ENCODE assay signal across 9 mouse cellular contexts in genomic region chr4:43508666-43508997, GRCm38 (mm10). TPM values are rescaled to one million over a fixed set of nuclear protein-coding genes. Genes with fewer than 3 reads are reported as not detected.
DNase-seq lines count a peak whose midpoint lies in the region; ATAC-seq lines count a peak whose summit lies in the region.
"Had no signal": no experiment of that assay in that cellular context is flagged by ENCODE, and none has a peak within 500 bp of the region (broad histone marks: within the 10 kb centered on the region; RNA-seq: fewer than 3 reads in every experiment).

No protein-coding gene starts in this region.

- DNase-seq in ovary, adult 18-20 months (ENCODE audit: low spot score) = peak; percentile 66
- DNase-seq in ovary, postnatal 10 days (ENCODE audit: low spot score) = no peak
- peak; percentile 59 for DNase-seq in embryo, embryonic 9.5 days (ENCODE audit: extremely low spot score)
- DNase-seq in heart, postnatal 4 days = peak; percentile 66
- DNase-seq in midbrain, embryonic 10.5 days (ENCODE audit: low spot score) = peak; percentile 47
- no peak for DNase-seq in layer of hippocampus, adult 11-12 months (ENCODE audit: low spot score)

- ATAC-seq in limb, embryonic 12.5 days (ENCODE audit: insufficient number of reproducible peaks, insufficient read depth, low FRiP score, low TSS enrichment, low read depth) = peak; percentile 65; the same call in 1 of the 2 replicates
- ATAC-seq in stomach, embryonic 16.5 days (ENCODE audit: insufficient read depth, low FRiP score) = peak; percentile 85

- WGBS in limb, embryonic 12.5 days = 7% methylated on average over 13 of the region's 13 CpGs
- 10% methylated on average over 13 of the region's 13 CpGs for WGBS in midbrain, embryonic 10.5 days
- 3% methylated on average over 13 of the region's 13 CpGs for WGBS in stomach, embryonic 16.5 days

- peaks cover 22% of the 10 kb centered on the region for H3K4me1 ChIP-seq in limb, embryonic 12.5 days (replicated peaks)
- H3K4me1 ChIP-seq in midbrain, embryonic 10.5 days = peaks cover 21% of the 10 kb centered on the region
- peaks cover 14% of the 10 kb centered on the region for H3K4me1 ChIP-seq in stomach, embryonic 16.5 days (ENCODE audit: control insufficient read depth, insufficient read depth, low read length)

- H3K27ac ChIP-seq in limb, embryonic 12.5 days = no peak overlapping the region
- H3K27ac ChIP-seq in midbrain, embryonic 10.5 days (replicated peaks) = peak overlapping the region; percentile 69
- H3K27ac ChIP-seq in stomach, embryonic 16.5 days (ENCODE audit: low read length) = peak overlapping the region; percentile 49; the same call in 1 of the 2 replicates

- H3K4me3 ChIP-seq in limb, embryonic 12.5 days (replicated peaks) = peak overlapping the region; percentile 48
- H3K4me3 ChIP-seq in midbrain, embryonic 10.5 days = peak overlapping the region; percentile 53
- peak overlapping the region; percentile 61 for H3K4me3 ChIP-seq in stomach, embryonic 16.5 days (replicated peaks; ENCODE audit: low read length)

- no peaks in the 10 kb centered on the region for H3K9me3 ChIP-seq in limb, embryonic 12.5 days
- H3K9me3 ChIP-seq in midbrain, embryonic 10.5 days (replicated peaks) = no peaks in the 10 kb centered on the region
- H3K9me3 ChIP-seq in stomach, embryonic 16.5 days (replicated peaks; ENCODE audit: control insufficient read depth, low read length) = no peaks in the 10 kb centered on the region

- peak overlapping the region; percentile 80 for H3K4me2 ChIP-seq in limb, embryonic 12.5 days
- peak overlapping the region; percentile 94 for H3K4me2 ChIP-seq in stomach, embryonic 16.5 days (ENCODE audit: low read depth, low read length)

- H3K27me3 ChIP-seq in limb, embryonic 12.5 days = peaks cover 17% of the 10 kb centered on the region
- H3K27me3 ChIP-seq in midbrain, embryonic 10.5 days (ENCODE audit: low read depth, poor library complexity, severe bottlenecking) = peaks cover 53% of the 10 kb centered on the region
- no peaks in the 10 kb centered on the region for H3K27me3 ChIP-seq in stomach, embryonic 16.5 days (ENCODE audit: control insufficient read depth, insufficient read depth, low read length)

- H3K36me3 ChIP-seq in limb, embryonic 12.5 days = no peaks in the 10 kb centered on the region
- no peaks in the 10 kb centered on the region for H3K36me3 ChIP-seq in midbrain, embryonic 10.5 days
- no peaks in the 10 kb centered on the region for H3K36me3 ChIP-seq in stomach, embryonic 16.5 days (ENCODE audit: control insufficient read depth, insufficient read depth, low read length)

- H3K9ac ChIP-seq in limb, embryonic 12.5 days (replicated peaks) = peak overlapping the region; percentile 59
- H3K9ac ChIP-seq in stomach, embryonic 16.5 days (ENCODE audit: low read length) = peak overlapping the region; percentile 73

RNA-seq across cellular contexts. Expression of gene Car9, which starts 1.9 kb away (rescaled TPM):
- under 1 TPM; 0.74 to 0.97 TPM for total RNA-seq in heart, postnatal 4 days (2021)
- polyA plus RNA-seq in limb, embryonic 12.5 days (2016; fragmentation: Nextera tagmentation; extraction: Ambion mirVana) = 1.1 and 1.3 TPM in 2 replicates
- 0.67 and 0.69 TPM in 2 replicates for polyA plus RNA-seq in midbrain, embryonic 10.5 days (2016; fragmentation: Nextera tagmentation; extraction: Ambion mirVana)
- 22.3 and 22.9 TPM in 2 replicates for polyA plus RNA-seq in stomach, embryonic 16.5 days (2015; fragmentation: Nextera tagmentation; extraction: Ambion mirVana)

RNA-seq across cellular contexts. Expression of gene Arhgef39, which starts 9.1 kb away (rescaled TPM):
- 10 to 100 TPM; 14.0 to 15.7 TPM for total RNA-seq in heart, postnatal 4 days (2021)
- polyA plus RNA-seq in limb, embryonic 12.5 days (2016; fragmentation: Nextera tagmentation; extraction: Ambion mirVana) = 44.8 and 46.4 TPM in 2 replicates
- 48.5 and 52.8 TPM in 2 replicates for polyA plus RNA-seq in midbrain, embryonic 10.5 days (2016; fragmentation: Nextera tagmentation; extraction: Ambion mirVana)
- polyA plus RNA-seq in stomach, embryonic 16.5 days (2015; fragmentation: Nextera tagmentation; extraction: Ambion mirVana) = 45.0 and 46.1 TPM in 2 replicates

RNA-seq across cellular contexts. Expression of gene Tpm2, which starts 14.9 kb away (rescaled TPM):
- 100 to 1,000 TPM; 104 to 136 TPM for total RNA-seq in heart, postnatal 4 days (2021)
- polyA plus RNA-seq in limb, embryonic 12.5 days (2016; fragmentation: Nextera tagmentation; extraction: Ambion mirVana) = 215 and 216 TPM in 2 replicates
- 41.6 and 44.5 TPM in 2 replicates for polyA plus RNA-seq in midbrain, embryonic 10.5 days (2016; fragmentation: Nextera tagmentation; extraction: Ambion mirVana)
- 1,306 and 1,388 TPM in 2 replicates for polyA plus RNA-seq in stomach, embryonic 16.5 days (2015; fragmentation: Nextera tagmentation; extraction: Ambion mirVana)

RNA-seq across cellular contexts. Expression of gene Ccdc107, which starts 15.9 kb away (rescaled TPM):
- 10 to 100 TPM; 33.3 to 36.9 TPM for total RNA-seq in heart, postnatal 4 days (2021)
- 62.0 and 63.8 TPM in 2 replicates for polyA plus RNA-seq in limb, embryonic 12.5 days (2016; fragmentation: Nextera tagmentation; extraction: Ambion mirVana)
- 44.8 and 48.4 TPM in 2 replicates for polyA plus RNA-seq in midbrain, embryonic 10.5 days (2016; fragmentation: Nextera tagmentation; extraction: Ambion mirVana)
- polyA plus RNA-seq in stomach, embryonic 16.5 days (2015; fragmentation: Nextera tagmentation; extraction: Ambion mirVana) = 106 and 113 TPM in 2 replicates

RNA-seq across cellular contexts. Expression of gene Sit1, which starts 25.1 kb away (rescaled TPM):
- not detected for total RNA-seq in heart, postnatal 4 days (2021)
- not detected in 2 replicates for polyA plus RNA-seq in limb, embryonic 12.5 days (2016; fragmentation: Nextera tagmentation; extraction: Ambion mirVana)
- polyA plus RNA-seq in midbrain, embryonic 10.5 days (2016; fragmentation: Nextera tagmentation; extraction: Ambion mirVana) = not detected in 2 replicates
- polyA plus RNA-seq in stomach, embryonic 16.5 days (2015; fragmentation: Nextera tagmentation; extraction: Ambion mirVana) = not detected in 2 replicates
- polyA plus RNA-seq: brain, embryonic 14.5 days had no signal

Comparison
In these comparisons a context has a peak if more than half of its experiments do, and no peak if none do; other contexts are left out.
1. DNase-seq: peak in ovary, adult 18-20 months (single experiment), embryo, embryonic 9.5 days (single experiment), heart, postnatal 4 days (single experiment) and midbrain, embryonic 10.5 days (single experiment); none in ovary, postnatal 10 days (single experiment) and layer of hippocampus, adult 11-12 months (single experiment).
2. RNA of gene Car9, which starts 1.9 kb away (polyA plus RNA-seq): 22.3 to 22.9 TPM in stomach, embryonic 16.5 days; 1.1 to 1.3 TPM in limb, embryonic 12.5 days and 0.67 to 0.69 TPM in midbrain, embryonic 10.5 days; every median in the first group is over 10 times any median in the second.
3. Peak in every context shown above with its lines, with median percentiles within 50 percentile points of each other: H3K4me3 ChIP-seq.